Mouse (Mus musculus): Measurements from ENCODE around the gene Rtn4r. TPM values are rescaled to one million over a fixed set of nuclear protein-coding genes. Genes with fewer than 3 reads are reported as not detected.
A peak's percentile ranks its signal among the peaks of the same experiment; 100 is the strongest.

Gene Rtn4r
- total RNA-seq, 1 experiment from 2014 or later: not detected

- ATAC-seq (replicated peaks in 1 of 2; ENCODE audit: insufficient read depth in 1 of 2, low FRiP score in 2 of 2, low TSS enrichment in 1 of 2, low read depth in 1 of 2, poor library complexity in 2 of 2, severe bottlenecking in 2 of 2): peak in 1 of 2 experiments; percentile 69; a peak in 2 of 4 replicates
These were observed 8.3 kb upstream of the Rtn4r start for GRCm38 (mm10) chr16:18119031-18119730.

- no peak for ATAC-seq (replicated peaks in 1 of 2; ENCODE audit: insufficient read depth in 1 of 2, low FRiP score in 2 of 2, low TSS enrichment in 1 of 2, low read depth in 1 of 2, poor library complexity in 2 of 2, severe bottlenecking in 2 of 2)
These were observed 4.7 kb upstream of the Rtn4r start for GRCm38 (mm10) chr16:18122740-18123139.

DNA sequence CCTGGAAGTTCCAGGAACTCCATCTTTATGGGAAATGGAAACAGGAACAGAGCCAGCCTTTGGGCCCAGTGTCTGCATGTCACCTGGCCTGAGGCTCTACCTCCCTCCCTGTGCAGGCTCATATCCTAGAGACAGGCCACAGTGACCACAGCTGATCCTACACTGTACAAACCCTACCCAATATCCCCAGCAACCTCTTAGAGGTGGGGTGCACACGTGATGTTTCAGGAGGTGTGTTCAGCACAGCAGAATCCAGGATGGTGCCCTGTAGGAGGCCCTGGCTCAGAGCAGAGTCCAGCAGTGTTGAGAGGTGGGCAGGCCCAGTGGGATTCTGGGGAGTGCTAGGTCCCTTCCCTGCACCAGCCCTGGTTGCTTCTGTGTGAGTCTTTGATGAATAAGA lies 4.0 kb upstream of the Rtn4r start:
- no peak for ATAC-seq (replicated peaks in 1 of 2; ENCODE audit: insufficient read depth in 1 of 2, low FRiP score in 2 of 2, low TSS enrichment in 1 of 2, low read depth in 1 of 2, poor library complexity in 2 of 2, severe bottlenecking in 2 of 2)

- no peak for ATAC-seq (replicated peaks in 1 of 2; ENCODE audit: insufficient read depth in 1 of 2, low FRiP score in 2 of 2, low TSS enrichment in 1 of 2, low read depth in 1 of 2, poor library complexity in 2 of 2, severe bottlenecking in 2 of 2)
These were observed 3.4 kb upstream of the Rtn4r start for GRCm38 (mm10) chr16:18124040-18124439.

- 0 out of 4 replicates have a peak, but pooled peaks of 1 of the 2 experiments have one; percentile 12 for ATAC-seq (replicated peaks in 1 of 2; ENCODE audit: insufficient read depth in 1 of 2, low FRiP score in 2 of 2, low TSS enrichment in 1 of 2, low read depth in 1 of 2, poor library complexity in 2 of 2, severe bottlenecking in 2 of 2)
These were observed 2.8 kb upstream of the Rtn4r start for GRCm38 (mm10) chr16:18124626-18125025.

- ATAC-seq (replicated peaks in 1 of 2; ENCODE audit: insufficient read depth in 1 of 2, low FRiP score in 2 of 2, low TSS enrichment in 1 of 2, low read depth in 1 of 2, poor library complexity in 2 of 2, severe bottlenecking in 2 of 2): no peak
These were observed 2.3 kb upstream of the Rtn4r start for GRCm38 (mm10) chr16:18125131-18125530.

DNA sequence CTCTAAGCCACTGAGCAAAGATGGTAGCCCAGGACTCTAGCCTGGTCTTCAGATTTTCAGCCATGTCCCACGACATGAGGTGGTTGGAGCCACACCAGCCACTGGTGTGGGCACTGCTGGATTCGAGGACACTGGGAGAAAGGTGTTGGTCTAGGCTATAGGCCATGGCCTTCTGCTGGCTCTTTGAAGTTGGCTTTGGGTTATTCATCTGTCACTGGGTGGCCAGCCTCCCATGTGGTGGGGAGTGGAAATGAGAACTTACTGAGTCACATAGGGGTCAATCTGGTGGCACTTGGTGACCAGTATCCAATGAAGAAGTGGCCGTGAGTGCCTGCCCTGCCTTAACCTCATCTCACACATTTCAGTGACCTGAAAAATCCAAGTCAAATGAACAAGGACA lies 1.2 kb upstream of the Rtn4r start:
- ATAC-seq (replicated peaks in 1 of 2; ENCODE audit: insufficient read depth in 1 of 2, low FRiP score in 2 of 2, low TSS enrichment in 1 of 2, low read depth in 1 of 2, poor library complexity in 2 of 2, severe bottlenecking in 2 of 2): no peak

GRCm38 (mm10) chr16:18127871-18128563 lies 575 bp downstream of the Rtn4r start:
- ATAC-seq (replicated peaks in 1 of 2; ENCODE audit: insufficient read depth in 1 of 2, low FRiP score in 2 of 2, low TSS enrichment in 1 of 2, low read depth in 1 of 2, poor library complexity in 2 of 2, severe bottlenecking in 2 of 2): no peak

DNA sequence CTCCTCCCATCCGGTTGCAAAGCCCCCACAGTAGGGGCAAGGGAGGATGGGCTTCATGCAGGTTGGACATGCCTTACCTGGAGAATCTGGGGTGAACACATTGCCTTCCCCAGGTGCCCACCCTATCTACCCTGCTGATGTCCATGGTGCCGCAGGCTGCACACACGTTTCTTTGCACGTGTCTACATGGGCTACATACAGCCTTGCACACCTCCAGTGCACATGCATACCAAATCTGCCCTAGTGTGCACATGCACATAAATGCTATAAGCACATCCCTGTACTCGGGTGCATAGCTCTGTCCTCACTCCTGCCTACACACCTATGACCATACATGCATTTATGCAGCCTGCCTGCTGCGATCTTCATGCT lies 1.1 kb downstream of the Rtn4r start:
- ATAC-seq (replicated peaks in 1 of 2; ENCODE audit: insufficient read depth in 1 of 2, low FRiP score in 2 of 2, low TSS enrichment in 1 of 2, low read depth in 1 of 2, poor library complexity in 2 of 2, severe bottlenecking in 2 of 2): no peak

- no peak for ATAC-seq (replicated peaks in 1 of 2; ENCODE audit: insufficient read depth in 1 of 2, low FRiP score in 2 of 2, low TSS enrichment in 1 of 2, low read depth in 1 of 2, poor library complexity in 2 of 2, severe bottlenecking in 2 of 2)
These were observed 2.0 kb downstream of the Rtn4r start for GRCm38 (mm10) chr16:18129413-18129812.

DNA sequence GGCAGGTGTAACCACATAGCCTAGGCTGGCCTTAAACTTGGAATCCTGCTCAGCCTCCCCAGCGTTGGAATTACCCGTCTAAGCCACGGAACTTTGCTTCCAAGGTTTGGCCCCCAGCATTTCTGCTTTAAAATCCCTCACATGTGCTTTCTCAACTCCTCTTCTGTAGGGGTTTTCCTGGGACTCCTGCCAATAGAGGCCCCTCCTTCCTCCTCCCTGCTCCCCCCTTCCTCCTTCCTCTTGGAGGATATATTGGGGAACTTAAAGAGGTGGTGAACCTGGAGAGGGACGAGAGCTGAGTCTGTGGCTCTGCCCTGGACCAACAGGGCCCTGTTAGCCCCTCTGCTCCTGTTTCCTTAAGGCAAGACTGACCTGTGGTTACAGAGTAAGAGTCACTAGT lies 2.8 kb downstream of the Rtn4r start:
- ATAC-seq (replicated peaks in 1 of 2; ENCODE audit: insufficient read depth in 1 of 2, low FRiP score in 2 of 2, low TSS enrichment in 1 of 2, low read depth in 1 of 2, poor library complexity in 2 of 2, severe bottlenecking in 2 of 2): peak; percentile 27 to 36; a peak in 2 of 4 replicates

DNA sequence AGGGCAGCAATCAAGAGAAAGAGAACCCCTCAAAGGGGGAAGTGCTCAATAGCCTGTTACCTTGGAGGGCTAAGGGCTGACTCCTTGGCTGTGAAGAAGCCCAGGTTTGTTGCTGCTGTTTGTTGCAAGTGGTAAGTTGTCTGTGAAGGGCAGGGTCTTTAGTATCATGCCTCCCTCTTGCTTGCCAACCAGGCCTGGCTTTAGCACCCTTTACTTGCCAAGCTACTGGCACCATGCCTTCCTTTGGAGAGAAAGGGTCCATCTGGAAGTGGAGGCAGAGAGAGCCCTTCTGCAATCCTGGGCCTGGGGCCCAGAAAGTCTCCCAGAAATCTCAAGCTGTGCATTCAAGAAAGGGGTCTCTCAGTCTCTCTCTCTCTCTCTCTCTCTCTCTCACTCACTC lies 3.3 kb downstream of the Rtn4r start:
- peak in 1 of 2 experiments; percentile 23; a peak in 2 of 4 replicates for ATAC-seq (replicated peaks in 1 of 2; ENCODE audit: insufficient read depth in 1 of 2, low FRiP score in 2 of 2, low TSS enrichment in 1 of 2, low read depth in 1 of 2, poor library complexity in 2 of 2, severe bottlenecking in 2 of 2)

GRCm38 (mm10) chr16:18131245-18131939 lies 4.0 kb downstream of the Rtn4r start:
- no peak for ATAC-seq (replicated peaks in 1 of 2; ENCODE audit: insufficient read depth in 1 of 2, low FRiP score in 2 of 2, low TSS enrichment in 1 of 2, low read depth in 1 of 2, poor library complexity in 2 of 2, severe bottlenecking in 2 of 2)

- ATAC-seq (replicated peaks in 1 of 2; ENCODE audit: insufficient read depth in 1 of 2, low FRiP score in 2 of 2, low TSS enrichment in 1 of 2, low read depth in 1 of 2, poor library complexity in 2 of 2, severe bottlenecking in 2 of 2): no peak
These were observed 4.6 kb downstream of the Rtn4r start for GRCm38 (mm10) chr16:18132026-18132425.

GRCm38 (mm10) chr16:18132575-18132974 lies 5.1 kb downstream of the Rtn4r start:
- no peak for ATAC-seq (replicated peaks in 1 of 2; ENCODE audit: insufficient read depth in 1 of 2, low FRiP score in 2 of 2, low TSS enrichment in 1 of 2, low read depth in 1 of 2, poor library complexity in 2 of 2, severe bottlenecking in 2 of 2)

- no peak for ATAC-seq (replicated peaks in 1 of 2; ENCODE audit: insufficient read depth in 1 of 2, low FRiP score in 2 of 2, low TSS enrichment in 1 of 2, low read depth in 1 of 2, poor library complexity in 2 of 2, severe bottlenecking in 2 of 2)
These were observed 5.9 kb downstream of the Rtn4r start for GRCm38 (mm10) chr16:18133133-18133920.

- ATAC-seq (replicated peaks in 1 of 2; ENCODE audit: insufficient read depth in 1 of 2, low FRiP score in 2 of 2, low TSS enrichment in 1 of 2, low read depth in 1 of 2, poor library complexity in 2 of 2, severe bottlenecking in 2 of 2): no peak
These were observed 7.8 kb downstream of the Rtn4r start for GRCm38 (mm10) chr16:18135196-18135595.

Measured in hematopoietic stem cell, adult 5-6 weeks (primary cell).